Mouse (Mus musculus): Measurements from ENCODE around the gene Prokr1.
"Not testable (repeated sequence)": the region's sequence is repeated elsewhere in the genome, so short reads cannot be mapped to it uniquely, and the experiment has no call there.

The Prokr1 gene

GRCm38 (mm10) chr6:87590394-87591281, at the start of gene Prokr1:
Gene Prokr1 (minus strand): TSS chr6:87590743.
- DNase-seq (ENCODE audit: low spot score in 2 of 2), result peak; percentile 29 to 56

DNA sequence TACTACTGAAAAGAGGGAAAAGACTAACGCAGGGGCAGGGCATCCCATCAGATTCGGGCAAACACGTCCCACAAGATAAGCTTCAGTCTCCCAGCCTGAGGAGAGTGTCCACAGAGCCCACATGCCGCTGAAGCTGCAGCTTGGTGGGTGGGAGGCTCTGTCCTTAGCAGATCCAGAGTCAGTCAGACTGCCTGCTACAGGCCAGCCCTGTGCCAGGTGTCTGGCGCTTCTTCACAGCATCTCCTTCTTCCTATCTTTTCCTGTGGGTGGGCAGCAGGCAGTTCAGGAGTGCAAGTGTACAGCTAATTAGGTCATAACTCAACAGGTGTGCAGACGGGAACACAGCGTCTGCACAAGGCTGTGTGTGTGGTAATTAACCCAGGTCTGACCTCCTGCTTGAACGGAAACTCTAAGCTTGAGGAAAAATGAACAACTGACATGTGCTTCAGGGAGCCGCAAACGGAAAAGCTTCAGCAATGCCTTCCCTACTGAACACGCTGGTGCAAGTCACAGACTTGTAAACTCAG, 47.7 kb upstream of the Prokr1 start:
- DNase-seq (ENCODE audit: low spot score in 2 of 2), result no peak

GRCm38 (mm10) chr6:87632176-87632575, 41.6 kb upstream of the Prokr1 start:
- no peak for DNase-seq (ENCODE audit: low spot score in 2 of 2)

GRCm38 (mm10) chr6:87628936-87629335, 38.4 kb upstream of the Prokr1 start:
- not testable (repeated sequence) for DNase-seq (ENCODE audit: low spot score in 2 of 2)

DNA sequence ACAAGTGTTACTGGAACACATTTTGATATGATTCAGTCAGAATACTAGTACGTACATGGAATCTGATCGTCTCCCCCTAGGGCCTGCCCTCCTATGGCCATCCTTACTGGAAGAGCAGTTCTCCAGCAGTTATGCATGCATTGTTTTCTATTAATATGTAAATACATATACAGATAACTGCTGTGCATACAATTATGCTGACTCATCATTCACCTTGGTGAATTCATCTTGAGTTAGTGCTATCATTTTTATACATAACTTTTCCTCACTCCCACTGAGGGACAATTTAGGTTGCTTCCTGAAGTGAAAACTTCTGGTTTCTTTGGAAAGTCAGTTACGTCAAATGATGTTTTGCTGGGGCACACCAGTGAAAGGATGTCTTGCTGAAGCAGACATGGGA, 32.6 kb upstream of the Prokr1 start:
- no peak for DNase-seq (ENCODE audit: low spot score in 2 of 2)

- no peak for DNase-seq (ENCODE audit: low spot score in 2 of 2)
Measured at GRCm38 (mm10) chr6:87621281-87621680, 30.7 kb upstream of the Prokr1 start.

- no peak for DNase-seq (ENCODE audit: low spot score in 2 of 2)
Measured at GRCm38 (mm10) chr6:87618021-87618420, 27.5 kb upstream of the Prokr1 start.

- DNase-seq (ENCODE audit: low spot score in 2 of 2), result no peak
Measured at GRCm38 (mm10) chr6:87615696-87616083, 25.1 kb upstream of the Prokr1 start.

- DNase-seq (ENCODE audit: low spot score in 2 of 2), result peak in 1 of 2 experiments; percentile 8
Measured at GRCm38 (mm10) chr6:87614794-87615695, 24.5 kb upstream of the Prokr1 start.

GRCm38 (mm10) chr6:87599825-87600224, 9.3 kb upstream of the Prokr1 start:
- peak in 1 of 2 experiments; percentile 19 for DNase-seq (ENCODE audit: low spot score in 2 of 2)

DNA sequence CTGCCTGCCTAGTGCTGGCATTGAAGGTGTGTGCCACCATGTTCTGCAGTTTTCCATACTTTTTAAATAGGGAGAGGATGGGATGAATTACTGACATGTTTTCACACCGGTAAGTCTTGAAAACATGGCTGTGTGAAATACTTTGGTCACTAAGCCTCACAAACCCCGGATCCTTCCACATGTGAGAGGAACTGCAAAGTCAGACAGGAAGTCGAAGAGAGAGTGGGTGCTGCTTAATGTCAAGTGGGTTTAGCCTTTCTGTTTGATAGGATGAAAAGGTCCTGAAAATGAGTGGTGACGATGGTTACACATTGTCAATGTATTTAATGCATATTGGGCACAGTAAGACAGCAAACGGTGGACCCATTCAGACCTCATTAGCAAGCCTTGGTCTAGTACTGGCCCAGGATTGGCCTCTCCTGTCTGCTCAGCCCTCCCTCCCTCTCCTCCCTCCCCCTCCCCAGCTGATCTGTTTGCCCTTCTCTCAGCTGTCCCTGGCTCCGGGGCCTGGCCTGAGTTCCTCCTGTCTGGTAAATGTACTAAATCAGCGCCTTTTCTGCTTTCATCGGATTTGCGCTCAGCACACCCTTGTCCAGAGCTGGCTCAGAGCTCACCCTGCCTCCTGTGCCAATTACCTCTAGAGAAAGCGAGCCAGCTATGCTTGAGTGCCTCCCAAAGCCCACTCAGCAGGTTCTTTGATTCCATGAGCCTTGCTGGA, 6.7 kb upstream of the Prokr1 start:
- DNase-seq (ENCODE audit: low spot score in 2 of 2), result no peak

- no peak for DNase-seq (ENCODE audit: low spot score in 2 of 2)
Measured at GRCm38 (mm10) chr6:87594188-87594587, 3.6 kb upstream of the Prokr1 start.

GRCm38 (mm10) chr6:87589718-87590393, 687 bp downstream of the Prokr1 start:
- DNase-seq (ENCODE audit: low spot score in 2 of 2), result no peak

- DNase-seq (ENCODE audit: low spot score in 2 of 2), result no peak
Measured at GRCm38 (mm10) chr6:87583991-87584390, 6.6 kb downstream of the Prokr1 start.

DNA sequence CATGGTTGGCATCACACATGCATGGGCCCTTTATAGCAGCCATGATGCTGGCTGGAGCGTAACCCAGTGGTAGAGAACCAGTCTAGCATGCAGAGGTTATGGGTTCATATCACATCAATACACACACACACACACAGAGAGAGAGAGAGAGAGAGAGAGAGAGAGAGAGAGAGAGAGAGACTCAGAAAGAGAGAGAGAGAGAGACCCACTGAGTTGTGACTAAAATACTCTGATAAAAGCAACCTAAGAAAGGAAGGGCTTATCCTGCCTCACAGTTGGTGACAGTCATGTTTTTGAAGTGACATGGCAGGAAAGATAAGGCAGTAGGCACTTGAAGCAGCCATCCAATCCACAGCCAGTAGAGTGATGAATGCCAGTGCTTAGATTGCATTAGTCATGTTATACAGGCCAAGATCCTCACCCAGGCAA, 7.3 kb downstream of the Prokr1 start:
- no peak for DNase-seq (ENCODE audit: low spot score in 2 of 2)

DNA sequence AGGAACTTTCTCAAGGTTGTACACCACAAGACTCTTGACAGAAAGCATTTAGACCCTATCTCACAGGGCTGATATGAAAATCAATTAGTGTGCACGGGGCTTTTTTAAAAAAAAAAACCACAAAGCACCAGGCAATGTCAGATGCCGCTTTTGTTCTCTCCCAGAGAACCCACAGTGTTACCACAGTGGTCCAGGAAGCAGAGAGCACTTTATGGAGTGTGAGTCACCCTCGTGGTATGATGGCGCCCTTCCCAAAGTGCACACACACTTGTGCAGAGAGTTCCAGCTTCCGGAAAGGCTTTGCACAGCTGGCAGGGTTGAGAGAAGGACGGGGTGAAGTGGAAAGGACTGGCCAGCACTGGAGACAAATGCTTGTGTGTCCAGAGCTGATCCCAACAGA, 8.1 kb downstream of the Prokr1 start:
- DNase-seq (ENCODE audit: low spot score in 2 of 2), result peak; percentile 37 to 54

GRCm38 (mm10) chr6:87581581-87581980, 9.0 kb downstream of the Prokr1 start:
- no peak for DNase-seq (ENCODE audit: low spot score in 2 of 2)

DNA sequence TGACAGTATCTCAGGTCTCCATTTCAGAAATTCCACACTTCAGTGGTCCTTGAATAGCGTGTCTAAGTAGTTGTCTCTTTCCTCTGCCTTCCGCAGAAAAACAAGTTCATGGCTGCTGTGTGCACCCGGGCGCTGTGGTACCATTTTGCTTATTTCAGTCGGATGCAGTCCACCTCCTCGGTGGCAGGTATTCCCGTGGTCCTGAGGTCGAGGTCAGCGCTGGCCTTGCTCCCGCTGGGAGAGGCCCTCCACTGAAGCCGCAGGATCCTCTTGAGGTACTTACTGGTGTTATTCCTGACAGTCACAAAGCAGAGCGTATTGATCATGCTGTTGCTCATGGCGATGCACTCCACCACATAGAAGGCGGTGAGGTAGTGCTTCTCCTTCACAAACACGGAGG, 9.5 kb downstream of the Prokr1 start:
- DNase-seq (ENCODE audit: low spot score in 2 of 2), result no peak

DNA sequence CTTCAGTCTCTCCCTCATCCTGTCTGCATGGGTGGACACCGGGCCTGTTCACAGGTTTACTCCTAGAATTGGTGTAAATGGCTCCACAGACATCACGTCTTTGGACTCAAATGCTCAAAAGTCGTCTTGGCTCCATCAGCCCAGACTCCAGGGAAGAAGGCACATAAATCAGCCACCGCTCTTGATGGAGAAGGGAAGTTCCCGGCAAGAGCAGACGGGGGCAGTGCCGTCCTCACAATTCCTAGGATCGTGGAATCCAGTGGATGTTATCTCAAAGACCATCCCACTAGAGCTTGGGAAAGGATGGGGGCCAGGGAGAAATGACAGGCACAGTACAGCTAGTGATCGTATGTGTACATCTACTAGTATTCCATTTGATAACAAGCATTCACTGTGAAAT, 12.3 kb downstream of the Prokr1 start:
- DNase-seq (ENCODE audit: low spot score in 2 of 2), result no peak

- DNase-seq (ENCODE audit: low spot score in 2 of 2), result no peak
Measured at GRCm38 (mm10) chr6:87576648-87577330, 13.8 kb downstream of the Prokr1 start.

Measured in urinary bladder, adult 18-20 months (tissue).